In the genomic region with DNA sequence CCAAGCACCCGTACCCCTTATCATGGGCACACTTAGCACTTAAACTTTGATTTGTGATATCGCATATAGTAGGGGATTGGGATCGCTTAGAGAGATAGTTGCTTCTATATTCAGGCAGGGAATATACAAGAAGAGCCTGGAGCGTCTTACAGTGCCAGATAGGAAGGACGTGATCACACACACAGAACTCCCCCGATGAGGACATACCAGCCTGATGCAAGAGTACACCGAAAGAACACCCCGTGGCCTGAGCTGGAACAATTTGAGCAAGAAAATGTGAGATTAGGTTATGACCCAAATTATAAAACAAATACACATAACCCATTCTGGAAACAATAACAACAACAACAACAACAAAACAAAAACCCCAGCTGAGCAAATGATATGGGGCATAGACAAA, we compare ENCODE assay signal across 15 mouse cellular contexts.
"Had no signal": no experiment of that assay in that cellular context is flagged by ENCODE, and none has a peak within 500 bp of the region (broad histone marks: within the 10 kb centered on the region; RNA-seq: fewer than 3 reads in every experiment).

No protein-coding gene starts in this region.

- H3K9ac ChIP-seq: limb, embryonic 13.5 days; liver, embryonic 15.5 days; lung, embryonic 15.5 days; midbrain, embryonic 12.5 days; neural tube, embryonic 13.5 days had no signal

- H3K4me2 ChIP-seq: limb, embryonic 13.5 days; liver, embryonic 11.5 days; liver, embryonic 15.5 days; lung, embryonic 15.5 days; midbrain, embryonic 12.5 days; neural tube, embryonic 13.5 days had no signal

- DNase-seq: kidney, postnatal 14 days; left cerebral cortex, postnatal 4 days; lung, postnatal 4 days; retina, postnatal 1 day; right cerebral cortex, postnatal 4 days; spleen, adult 18-20 months; thymus, adult 18-20 months; thymus, postnatal 14 days had no signal

- H3K9me3 ChIP-seq: limb, embryonic 13.5 days; liver, embryonic 15.5 days; lung, embryonic 15.5 days; midbrain, embryonic 12.5 days; neural tube, embryonic 13.5 days had no signal

- H3K4me3 ChIP-seq: limb, embryonic 13.5 days; liver, embryonic 15.5 days; lung, embryonic 15.5 days; midbrain, embryonic 12.5 days; neural tube, embryonic 13.5 days had no signal

- H3K27me3 ChIP-seq: limb, embryonic 13.5 days; liver, embryonic 15.5 days; lung, embryonic 15.5 days; midbrain, embryonic 12.5 days; neural tube, embryonic 13.5 days had no signal

- ATAC-seq: midbrain, embryonic 16.5 days had no signal

- H3K27ac ChIP-seq: liver, embryonic 15.5 days; lung, embryonic 15.5 days had no signal

- H3K36me3 ChIP-seq: limb, embryonic 13.5 days; liver, embryonic 15.5 days; lung, embryonic 15.5 days; midbrain, embryonic 12.5 days; neural tube, embryonic 13.5 days had no signal
